Mouse (Mus musculus): ENCODE results near the gene Mast3.

DNA sequence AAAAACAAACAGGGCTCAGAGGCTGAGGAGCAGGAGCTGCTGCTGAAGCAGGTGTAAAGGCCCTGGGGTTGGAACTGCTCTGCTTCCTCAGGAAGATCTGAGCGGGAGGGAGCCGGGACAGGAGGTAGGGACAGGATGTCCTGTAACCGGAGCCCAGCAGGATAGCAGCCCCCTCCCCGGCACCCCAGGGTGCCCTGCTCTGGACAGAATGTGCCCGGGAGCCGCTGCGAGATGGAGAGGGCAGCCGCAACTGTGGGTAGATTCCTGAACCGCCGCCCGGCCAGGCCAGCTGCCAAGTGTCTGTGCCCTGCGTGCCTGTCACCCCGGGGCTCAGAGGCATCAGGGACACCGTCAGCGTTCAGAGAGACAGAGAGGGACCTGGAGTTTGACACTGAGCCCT is 28.7 kb upstream of the Mast3 start:
- TF ChIP-seq GATA1 (IDR thresholded peaks at IDR 0.05; ENCODE audit: low read length) = no peak
- TF ChIP-seq TAL1 (IDR thresholded peaks at IDR 0.05; ENCODE audit: low read length) = no peak

Data from erythroblast, embryonic 14.5 days (primary cell).